Mouse (Mus musculus): ENCODE data around the gene Gfm1. TPM values are rescaled to one million over a fixed set of nuclear protein-coding genes. Genes with fewer than 3 reads are reported as not detected.
A peak's percentile ranks its signal among the peaks of the same experiment; 100 is the strongest.

Gene Gfm1
- total and polyA plus RNA-seq, 2 experiments from 2014 or later, result 26.7 to 30.5 TPM

DNA sequence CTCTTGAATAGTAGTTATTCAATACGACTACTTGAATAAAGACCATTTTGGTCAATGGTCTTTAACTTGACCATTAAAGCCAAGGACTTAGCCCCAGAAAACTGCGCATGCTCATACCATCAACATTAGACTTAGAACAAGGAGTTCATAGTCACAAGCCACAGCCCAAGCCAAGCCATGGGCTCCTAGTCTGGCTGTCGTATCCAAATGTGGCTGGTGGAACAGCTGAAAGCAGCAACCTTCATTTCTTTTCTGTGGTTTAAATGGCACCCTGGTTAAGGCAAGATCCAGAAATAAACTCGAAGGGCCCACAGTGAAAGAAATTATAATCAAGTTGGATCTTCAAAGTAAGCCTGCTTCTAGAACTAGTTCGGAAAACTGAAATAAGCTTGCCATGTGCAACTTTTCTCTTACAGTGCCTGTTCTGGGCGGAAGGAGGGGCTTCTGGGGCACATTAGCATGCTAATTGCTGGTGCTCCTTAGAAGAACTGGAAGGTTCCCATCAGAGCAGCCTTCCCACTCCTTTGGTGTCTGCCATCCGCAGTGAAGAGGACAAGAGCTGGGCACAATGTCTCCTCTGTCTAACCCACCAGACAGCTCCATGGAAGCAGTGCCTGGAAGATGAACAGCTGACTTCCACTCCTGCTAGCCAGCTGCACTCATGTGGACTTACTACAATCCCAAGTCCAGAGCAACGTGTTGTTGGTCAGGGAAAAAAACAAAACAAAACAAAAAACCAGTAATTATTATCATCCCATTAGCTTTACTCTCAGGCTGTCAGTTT lies 62.4 kb downstream of the Gfm1 start:
- ATAC-seq (peak; percentile 89), DNase-seq (ENCODE audit: low spot score) (peak; percentile 13)
- Histone ChIP-seq H3K9ac (replicated peaks; ENCODE audit: low read length) (no peak overlapping the region), H3K9me3 (ENCODE audit: low read length) (no peaks in the 10 kb centered on the region), H3K36me3 (ENCODE audit: insufficient read depth, low read length) (no peaks in the 10 kb centered on the region), H3K4me1 (ENCODE audit: insufficient read depth, low read length) (no peaks in the 10 kb centered on the region), H3K27me3 (ENCODE audit: insufficient read depth, low read length) (no peaks in the 10 kb centered on the region), H3K27ac (no peak overlapping the region), H3K4me2 (ENCODE audit: low read depth, low read length) (no peak overlapping the region), H3K4me3 (ENCODE audit: low read length) (no peak overlapping the region)
- TF ChIP-seq CTCF (IDR thresholded peaks at IDR 0.05; ENCODE audit: low read depth), result no peak
- 83% methylated on average over 8 of the region's 8 CpGs for WGBS

- H3K9ac ChIP-seq (replicated peaks; ENCODE audit: low read length), result no peak overlapping the region
- no peaks in the 10 kb centered on the region for H3K27me3 ChIP-seq (ENCODE audit: insufficient read depth, low read length)
- no peak overlapping the region for H3K4me3 ChIP-seq (ENCODE audit: low read length)
- no peaks in the 10 kb centered on the region for H3K4me1 ChIP-seq (ENCODE audit: insufficient read depth, low read length)
- TF ChIP-seq CTCF (IDR thresholded peaks at IDR 0.05; ENCODE audit: low read depth), result no peak
- ATAC-seq (no peak), DNase-seq (ENCODE audit: low spot score) (no peak)
- H3K36me3 ChIP-seq (ENCODE audit: insufficient read depth, low read length), result no peaks in the 10 kb centered on the region
- H3K9me3 ChIP-seq (ENCODE audit: low read length), result no peaks in the 10 kb centered on the region
- 0 out of 2 replicates have a peak overlapping the region, but pooled peaks have one; percentile 15 for H3K27ac ChIP-seq
- WGBS, result 85% methylated on average over 8 of the region's 8 CpGs
- H3K4me2 ChIP-seq (ENCODE audit: low read depth, low read length), result no peak overlapping the region
Observed at GRCm38 (mm10) chr3:67493132-67493531, 63.2 kb downstream of the Gfm1 start.

- Histone ChIP-seq H3K4me2 (ENCODE audit: low read depth, low read length) (no peak overlapping the region), H3K27me3 (ENCODE audit: insufficient read depth, low read length) (no peaks in the 10 kb centered on the region), H3K9ac (replicated peaks; ENCODE audit: low read length) (no peak overlapping the region), H3K36me3 (ENCODE audit: insufficient read depth, low read length) (no peaks in the 10 kb centered on the region), H3K9me3 (ENCODE audit: low read length) (no peaks in the 10 kb centered on the region), H3K27ac (no peak overlapping the region), H3K4me1 (ENCODE audit: insufficient read depth, low read length) (no peaks in the 10 kb centered on the region), H3K4me3 (ENCODE audit: low read length) (no peak overlapping the region)
- ATAC-seq (no peak), DNase-seq (ENCODE audit: low spot score) (no peak)
- WGBS, result 86% methylated on average over 10 of the region's 10 CpGs
- no peak for TF ChIP-seq CTCF (IDR thresholded peaks at IDR 0.05; ENCODE audit: low read depth)
Observed at GRCm38 (mm10) chr3:67496310-67496709, 66.4 kb downstream of the Gfm1 start.

- no peak for DNase-seq (ENCODE audit: low spot score)
- H3K27me3 ChIP-seq (ENCODE audit: insufficient read depth, low read length), result no peaks in the 10 kb centered on the region
- ATAC-seq, result no peak
- no peak for TF ChIP-seq CTCF (IDR thresholded peaks at IDR 0.05; ENCODE audit: low read depth)
- H3K36me3 ChIP-seq (ENCODE audit: insufficient read depth, low read length), result no peaks in the 10 kb centered on the region
- H3K27ac ChIP-seq, result no peak overlapping the region
- no peaks in the 10 kb centered on the region for H3K9me3 ChIP-seq (ENCODE audit: low read length)
- no peaks in the 10 kb centered on the region for H3K4me1 ChIP-seq (ENCODE audit: insufficient read depth, low read length)
- no peak overlapping the region for H3K9ac ChIP-seq (replicated peaks; ENCODE audit: low read length)
- H3K4me3 ChIP-seq (ENCODE audit: low read length), result no peak overlapping the region
- no peak overlapping the region for H3K4me2 ChIP-seq (ENCODE audit: low read depth, low read length)
- WGBS, result 84% methylated on average over 2 of the region's 2 CpGs
Observed at GRCm38 (mm10) chr3:67497998-67498397, 68.1 kb downstream of the Gfm1 start.

GRCm38 (mm10) chr3:67498773-67499405 lies 69.0 kb downstream of the Gfm1 start:
- Histone ChIP-seq H3K27ac (no peak overlapping the region), H3K36me3 (ENCODE audit: insufficient read depth, low read length) (no peaks in the 10 kb centered on the region), H3K27me3 (ENCODE audit: insufficient read depth, low read length) (no peaks in the 10 kb centered on the region), H3K4me1 (ENCODE audit: insufficient read depth, low read length) (no peaks in the 10 kb centered on the region), H3K4me3 (ENCODE audit: low read length) (no peak overlapping the region), H3K9me3 (ENCODE audit: low read length) (no peaks in the 10 kb centered on the region), H3K9ac (replicated peaks; ENCODE audit: low read length) (no peak overlapping the region), H3K4me2 (ENCODE audit: low read depth, low read length) (no peak overlapping the region)
- ATAC-seq (no peak), DNase-seq (ENCODE audit: low spot score) (no peak)
- no peak for TF ChIP-seq CTCF (IDR thresholded peaks at IDR 0.05; ENCODE audit: low read depth)
- 86% methylated on average over 8 of the region's 8 CpGs for WGBS

GRCm38 (mm10) chr3:67499406-67499791 lies 69.5 kb downstream of the Gfm1 start:
- 93% methylated on average over 4 of the region's 4 CpGs for WGBS
- no peak overlapping the region for H3K4me3 ChIP-seq (ENCODE audit: low read length)
- no peaks in the 10 kb centered on the region for H3K4me1 ChIP-seq (ENCODE audit: insufficient read depth, low read length)

DNA sequence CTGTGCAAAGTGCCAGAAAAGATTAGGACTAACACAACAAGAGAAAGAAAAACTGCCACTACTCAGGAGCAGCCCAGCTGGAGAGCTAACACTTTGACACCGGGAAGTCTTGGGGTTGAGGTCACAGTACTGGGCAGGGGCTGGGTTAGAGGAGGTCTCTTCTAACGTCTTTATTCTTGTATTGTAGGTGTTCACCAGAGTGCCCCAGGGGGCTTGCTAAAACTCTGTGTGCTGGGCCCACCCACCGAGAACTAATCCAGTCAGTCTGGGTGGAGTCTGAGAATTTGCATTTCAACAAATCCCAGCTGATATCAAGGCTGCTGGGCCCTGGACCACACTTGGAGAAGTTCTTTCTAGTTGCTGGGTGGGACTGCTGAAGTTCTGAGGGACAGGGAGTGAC lies 74.0 kb downstream of the Gfm1 start:
- 12% methylated on average over 3 of the region's 3 CpGs for WGBS
- Histone ChIP-seq H3K4me3 (ENCODE audit: low read length) (no peak overlapping the region), H3K9me3 (ENCODE audit: low read length) (no peaks in the 10 kb centered on the region), H3K36me3 (ENCODE audit: insufficient read depth, low read length) (no peaks in the 10 kb centered on the region), H3K27ac (no peak overlapping the region), H3K4me1 (ENCODE audit: insufficient read depth, low read length) (no peaks in the 10 kb centered on the region), H3K9ac (replicated peaks; ENCODE audit: low read length) (no peak overlapping the region), H3K4me2 (ENCODE audit: low read depth, low read length) (no peak overlapping the region), H3K27me3 (ENCODE audit: insufficient read depth, low read length) (no peaks in the 10 kb centered on the region)
- ATAC-seq (no peak), DNase-seq (ENCODE audit: low spot score) (no peak)
- TF ChIP-seq CTCF (IDR thresholded peaks at IDR 0.05; ENCODE audit: low read depth), result no peak

More at GRCm38 (mm10) chr3:67499406-67499791, 69.5 kb downstream of the Gfm1 start:
- H3K4me2 ChIP-seq (ENCODE audit: low read depth, low read length), result no peak overlapping the region
- H3K9me3 ChIP-seq (ENCODE audit: low read length), result no peaks in the 10 kb centered on the region
- no peak for DNase-seq (ENCODE audit: low spot score)
- no peak for ATAC-seq
- no peaks in the 10 kb centered on the region for H3K27me3 ChIP-seq (ENCODE audit: insufficient read depth, low read length)
- no peak for TF ChIP-seq CTCF (IDR thresholded peaks at IDR 0.05; ENCODE audit: low read depth)
- no peak overlapping the region for H3K27ac ChIP-seq
- no peak overlapping the region for H3K9ac ChIP-seq (replicated peaks; ENCODE audit: low read length)
- no peaks in the 10 kb centered on the region for H3K36me3 ChIP-seq (ENCODE audit: insufficient read depth, low read length)
